Mouse (Mus musculus): ENCODE measurements around the gene Pomp.
"Not testable (repeated sequence)": the region's sequence is repeated elsewhere in the genome, so short reads cannot be mapped to it uniquely, and the experiment has no call there.

Gene Pomp

GRCm38 (mm10) chr5:147860076-147860448 lies 199 bp upstream of the Pomp start:
- DNase-seq, result no peak

GRCm38 (mm10) chr5:147868674-147869073 lies 8.4 kb downstream of the Pomp start:
- no peak for DNase-seq

DNA sequence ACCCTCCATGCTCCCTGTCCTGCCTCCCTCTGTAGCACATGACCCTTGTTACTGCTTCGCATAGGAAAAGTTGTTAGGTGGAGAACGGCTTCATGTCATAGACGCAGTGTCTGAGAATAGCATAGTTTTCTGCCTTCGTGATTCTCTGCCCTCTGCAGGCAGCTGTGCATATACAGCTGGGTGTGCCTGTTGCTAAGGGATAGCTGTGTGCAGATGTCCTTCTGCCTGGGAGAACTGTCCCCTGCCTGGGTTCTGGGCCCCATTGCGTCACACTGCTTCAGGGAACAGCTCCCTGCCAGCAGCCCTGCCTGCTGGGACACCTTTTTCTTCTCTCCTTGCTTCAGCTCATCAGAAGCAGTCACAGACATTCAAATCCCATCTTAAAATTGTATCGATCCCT lies 9.3 kb downstream of the Pomp start:
- DNase-seq, result no peak

DNA sequence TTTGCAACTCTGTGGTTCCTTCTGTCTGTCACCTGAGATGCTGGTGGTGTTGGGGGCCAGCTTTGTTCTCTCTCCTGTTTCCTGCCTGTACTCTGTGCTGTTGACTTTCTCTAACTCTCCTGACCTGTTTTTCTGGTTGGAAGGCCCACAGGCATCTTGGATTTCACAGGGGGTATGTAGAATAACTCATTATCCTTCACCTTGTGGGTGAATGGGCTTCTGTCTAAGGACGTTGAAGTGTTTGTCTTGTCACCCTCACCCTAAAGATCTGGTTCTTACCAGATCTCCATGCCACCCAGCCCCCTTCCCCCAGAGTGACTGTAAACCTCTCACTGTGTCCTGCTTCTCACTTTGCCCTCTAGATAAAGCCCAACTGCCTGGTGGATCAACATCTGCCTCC lies 10.0 kb downstream of the Pomp start:
- no peak for DNase-seq

DNA sequence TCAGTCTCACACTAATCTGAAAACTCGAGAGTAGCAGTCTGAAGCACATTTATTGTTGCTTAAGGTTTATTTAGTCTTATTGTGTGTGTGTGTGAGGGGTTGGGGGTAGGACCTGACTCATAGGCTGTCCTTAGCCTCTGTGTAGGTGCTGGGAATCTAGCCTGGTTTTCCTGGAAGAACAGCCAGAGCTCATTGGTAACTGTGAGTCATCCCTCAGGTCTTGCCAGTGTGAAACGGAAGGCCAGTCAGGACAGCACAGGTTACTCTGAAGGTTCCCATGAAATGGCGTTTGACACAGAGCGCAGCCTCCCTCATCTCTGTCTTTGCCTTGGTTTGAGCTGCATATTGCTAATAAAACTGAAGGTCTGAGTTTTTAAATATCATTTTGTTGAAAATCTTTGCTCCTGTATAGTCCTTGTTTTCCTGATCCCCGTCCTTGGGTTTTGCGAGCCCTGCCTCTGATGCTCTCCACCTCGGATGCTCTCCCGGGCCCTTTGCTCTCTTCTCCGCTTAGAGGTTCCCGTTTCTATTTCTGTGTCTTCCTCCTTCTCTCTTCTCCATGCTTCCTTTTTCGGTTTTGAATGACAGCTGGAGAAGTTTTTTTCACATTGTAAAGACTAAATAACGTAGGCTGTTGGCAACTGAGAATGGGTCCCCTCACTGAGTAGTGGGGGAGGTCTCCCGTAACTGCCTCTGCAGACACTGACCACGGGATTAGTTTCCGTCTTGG lies 11.0 kb downstream of the Pomp start:
- no peak for DNase-seq

GRCm38 (mm10) chr5:147874491-147875065 lies 14.3 kb downstream of the Pomp start:
- no peak for DNase-seq

DNA sequence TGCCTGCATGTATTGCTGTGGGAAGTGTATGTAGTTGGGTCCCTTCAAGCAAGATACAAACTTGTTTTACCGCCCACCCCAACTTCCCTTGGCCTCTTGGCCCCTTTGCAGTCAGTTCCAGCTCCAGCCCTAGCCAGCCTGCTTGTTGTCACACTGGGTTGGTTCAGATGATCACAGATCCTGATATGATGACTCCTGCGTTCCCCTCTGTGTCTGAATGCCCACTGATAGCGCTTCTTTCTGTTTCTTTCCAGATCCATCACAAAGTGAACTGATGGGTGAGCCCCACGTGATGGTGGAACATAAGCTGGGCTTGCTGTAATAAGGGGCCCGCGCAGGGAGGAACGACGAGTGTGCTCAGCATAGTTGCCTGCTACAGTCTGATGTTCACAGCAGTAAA lies 14.9 kb downstream of the Pomp start:
- no peak for DNase-seq

DNA sequence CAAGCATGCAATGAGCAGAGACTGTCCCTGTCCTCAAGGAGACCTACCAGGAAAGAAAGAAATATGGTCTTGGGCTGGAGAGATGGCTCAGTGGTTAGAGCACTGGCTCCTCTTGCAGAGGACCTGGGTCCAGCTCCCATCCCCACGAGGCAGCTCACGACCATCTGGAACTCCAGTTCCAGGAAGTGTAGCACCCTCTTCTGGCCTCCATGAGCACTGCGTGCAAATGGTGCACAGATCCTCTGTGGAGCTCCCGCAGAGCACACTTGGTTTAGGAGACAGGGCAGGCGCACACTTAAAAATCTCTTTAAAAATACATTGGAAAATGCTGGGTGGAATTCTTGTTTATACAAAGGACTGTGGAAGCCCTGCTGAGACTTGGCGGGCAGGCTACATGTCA lies 17.3 kb downstream of the Pomp start:
- no peak for DNase-seq

DNA sequence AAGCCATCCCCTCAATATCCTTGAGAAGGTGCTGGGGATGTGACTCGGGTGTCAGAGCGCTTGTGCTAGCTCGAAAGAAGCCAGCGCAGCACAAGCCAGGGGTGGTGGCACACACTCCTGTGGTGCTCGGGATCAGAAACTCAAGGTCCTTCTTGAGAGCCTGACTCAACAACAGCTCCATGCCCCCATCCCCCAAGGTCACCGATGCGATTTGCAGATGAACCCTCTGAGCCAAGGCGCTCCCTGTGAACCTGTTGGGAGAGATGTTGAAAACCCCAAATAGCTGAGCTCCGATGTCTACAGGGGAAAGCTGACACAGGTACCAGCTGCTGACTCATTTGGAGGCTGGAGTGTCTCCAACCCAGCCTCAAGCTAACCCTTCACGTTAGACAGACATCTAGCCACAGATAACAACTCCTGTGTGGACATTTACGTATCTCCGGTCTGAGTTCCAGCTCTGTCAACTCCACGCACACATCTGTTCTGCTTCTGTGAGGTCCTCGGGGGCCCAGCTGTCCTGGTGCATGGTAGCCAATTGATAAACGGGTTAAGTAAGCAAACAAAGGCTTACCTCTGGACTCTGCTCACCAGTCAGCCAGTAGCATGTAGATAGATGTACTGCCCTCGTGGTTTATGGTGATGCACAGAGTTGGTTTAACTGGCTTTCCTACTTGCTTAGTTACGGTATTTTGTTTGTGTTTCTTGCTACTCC lies 19.9 kb downstream of the Pomp start:
- no peak for DNase-seq

DNA sequence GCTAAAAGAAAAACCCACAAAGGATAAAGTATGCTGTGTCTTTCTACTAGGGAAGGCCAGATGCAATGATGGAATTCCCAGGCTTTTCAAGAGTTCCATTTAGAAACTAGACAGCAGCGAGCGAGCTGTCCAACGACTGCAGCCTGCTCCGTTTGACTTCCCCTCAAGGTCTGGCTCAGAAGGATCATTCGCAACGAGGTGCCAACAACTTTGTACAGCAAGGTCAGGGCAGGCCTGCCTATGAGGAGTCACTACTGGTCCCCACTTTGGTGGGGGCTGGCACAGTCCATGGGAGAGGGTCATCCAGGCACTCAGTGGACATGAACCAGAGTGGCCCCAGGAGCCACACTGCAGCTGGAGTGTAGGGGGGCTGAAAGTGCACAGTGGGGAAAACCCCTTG lies 23.3 kb downstream of the Pomp start:
- DNase-seq, result no peak

- DNase-seq, result no peak
Observed at GRCm38 (mm10) chr5:147888313-147889297, 28.3 kb downstream of the Pomp start.

GRCm38 (mm10) chr5:147892735-147893134 lies 32.5 kb downstream of the Pomp start:
- peak; percentile 37 for DNase-seq

DNA sequence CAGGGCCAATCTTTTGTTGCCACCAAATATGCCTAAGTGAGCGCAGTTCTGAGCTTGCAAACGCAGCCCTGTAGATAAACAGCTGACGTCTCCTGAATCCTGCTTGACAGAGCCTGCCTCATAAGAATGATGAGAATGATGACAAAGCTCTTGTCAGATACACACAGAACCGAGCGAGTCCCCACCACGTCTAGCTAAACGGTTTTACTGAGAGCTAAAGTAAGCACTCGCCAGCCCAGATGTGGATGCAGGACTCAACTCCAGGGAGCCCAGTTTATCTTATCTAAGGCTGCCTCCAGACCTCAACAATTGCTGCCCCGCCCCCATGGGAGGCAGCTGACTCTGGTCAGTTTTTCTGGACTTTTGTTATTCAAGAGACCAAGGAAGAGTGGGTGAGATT lies 32.9 kb downstream of the Pomp start:
- peak; percentile 14 for DNase-seq

- DNase-seq, result peak; percentile 56
Observed at GRCm38 (mm10) chr5:147893766-147894454, 33.6 kb downstream of the Pomp start.

DNA sequence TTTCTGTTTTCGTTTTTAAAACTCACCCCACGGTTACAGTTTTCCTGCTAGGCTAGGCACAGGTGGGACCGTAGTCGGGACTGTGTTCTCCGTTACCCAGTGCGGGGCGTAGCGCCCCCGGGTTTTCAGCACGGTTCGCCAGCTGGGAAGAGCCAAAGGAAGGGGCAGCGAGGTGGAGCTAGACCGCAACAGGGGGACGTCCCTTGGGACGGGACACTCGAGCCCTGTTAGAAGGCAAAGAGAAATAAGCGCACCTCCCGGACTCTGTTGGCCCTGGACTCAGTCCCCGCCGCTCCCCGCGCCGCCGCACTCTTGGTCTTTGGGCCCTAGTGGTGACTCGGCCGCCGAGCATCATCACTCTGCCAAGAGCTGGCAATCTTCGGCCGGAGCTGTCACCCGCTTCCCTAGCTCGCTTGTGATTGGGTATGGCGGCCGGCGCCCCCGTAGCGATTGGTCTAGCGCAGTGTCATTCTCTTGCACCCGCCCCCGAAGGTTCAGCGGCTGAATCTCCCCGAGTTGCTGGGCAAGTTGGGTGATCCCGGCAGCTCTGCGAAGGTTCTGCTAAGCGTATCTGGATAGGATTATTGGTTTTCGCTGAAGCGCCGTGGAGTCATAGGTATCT lies 34.3 kb downstream of the Pomp start, which contains the start of gene Slc46a3:
Slc46a3 (minus strand) TSS at position 361 of the 622 bp plus-strand sequence.
- peak; percentile 97 for DNase-seq

GRCm38 (mm10) chr5:147895436-147896198 lies 35.4 kb downstream of the Pomp start:
- DNase-seq, result peak; percentile 8

- not testable (repeated sequence) for DNase-seq
Observed at GRCm38 (mm10) chr5:147896501-147896900, 36.2 kb downstream of the Pomp start.

GRCm38 (mm10) chr5:147898254-147898653 lies 38.0 kb downstream of the Pomp start:
- DNase-seq, result no peak

GRCm38 (mm10) chr5:147898968-147899549 lies 38.8 kb downstream of the Pomp start:
- no peak for DNase-seq

- no peak for DNase-seq
Observed at GRCm38 (mm10) chr5:147902008-147902757, 41.9 kb downstream of the Pomp start.
